Mouse (Mus musculus) hindbrain, embryonic 10.5 days (tissue): ENCODE measurements around the gene Wdsub1. TPM values are rescaled to one million over a fixed set of nuclear protein-coding genes. Genes with fewer than 3 reads are reported as not detected.

ENCODE experiments used
- DNase-seq: peaks from one replicate; pipeline ENCODE4 v3.0.0-alpha.2; 2017; ENCODE audit warnings: low spot score
- H3K27ac ChIP-seq: fragments of 300-500 bp; sonication (generic); 2 replicates; pipeline ENCODE4 v1.5.1; 2016; ENCODE audit warnings: mild to moderate bottlenecking, moderate library complexity
- H3K27me3 ChIP-seq: fragments of 300-500 bp; sonication (generic); 2 replicates; pipeline ENCODE4 v1.6.1; 2016; ENCODE audit warnings: mild to moderate bottlenecking; ENCODE audit not compliant: poor library complexity, insufficient read depth, severe bottlenecking
- H3K36me3 ChIP-seq: fragments of 300-500 bp; sonication (generic); 2 replicates; pipeline ENCODE4 v1.6.1; 2016; ENCODE audit warnings: mild to moderate bottlenecking, moderate library complexity
- H3K4me1 ChIP-seq: fragments of 300-500 bp; sonication (generic); replicated peaks from 2 replicates; pipeline ENCODE4 v1.6.1; 2016; ENCODE audit warnings: mild to moderate bottlenecking
- H3K4me3 ChIP-seq: fragments of 300-500 bp; sonication (generic); 2 replicates; pipeline ENCODE4 v1.5.1; 2016; ENCODE audit warnings: mild to moderate bottlenecking, moderate library complexity
- H3K9me3 ChIP-seq: fragments of 300-500 bp; sonication (generic); 2 replicates; pipeline ENCODE4 v1.6.1; 2016; ENCODE audit warnings: mild to moderate bottlenecking, moderate library complexity
- WGBS: fragments of 180-500 bp; shearing (Covaris S2); methylation state at CpG from one replicate; pipeline ENCODE4 v1.1.7; 2016; 5-methylcytosine and 5-hydroxymethylcytosine counted together
- polyA plus RNA-seq: library from polyadenylated mRNA; unstranded; fragments of >200 nt; fragmentation: Nextera tagmentation; extraction: Ambion mirVana; gene quantifications from 2 replicates; pipeline ENCODE4 v1.2.1, GENCODE M21; 2016

The Wdsub1 gene
- 17.4 and 17.5 TPM in 2 replicates for polyA plus RNA-seq

GRCm38 (mm10) chr2:59881831-59882741 is at the start of gene Wdsub1:
Gene Wdsub1, minus strand, starts transcription at chr2:59882591.
- Histone ChIP-seq H3K9me3 (peaks cover 7% of the 10 kb centered on the region; the same call in 1 of the 2 replicates), H3K27ac (peak within 1 kb of the TSS; percentile 89), H3K36me3 (peaks cover 4% of the 10 kb centered on the region; the same call in 1 of the 2 replicates), H3K4me3 (peak within 1 kb of the TSS; percentile 70), H3K4me1 (peaks cover 11% of the 10 kb centered on the region; the same call in 1 of the 2 replicates), H3K27me3 (no peaks in the 10 kb centered on the region)
- DNase-seq = peak; percentile 94
- WGBS = 6% methylated on average over 57 of the region's 57 CpGs

GRCm38 (mm10) chr2:59913610-59914009 is 31.2 kb upstream of the Wdsub1 start:
- no peak for DNase-seq

DNA sequence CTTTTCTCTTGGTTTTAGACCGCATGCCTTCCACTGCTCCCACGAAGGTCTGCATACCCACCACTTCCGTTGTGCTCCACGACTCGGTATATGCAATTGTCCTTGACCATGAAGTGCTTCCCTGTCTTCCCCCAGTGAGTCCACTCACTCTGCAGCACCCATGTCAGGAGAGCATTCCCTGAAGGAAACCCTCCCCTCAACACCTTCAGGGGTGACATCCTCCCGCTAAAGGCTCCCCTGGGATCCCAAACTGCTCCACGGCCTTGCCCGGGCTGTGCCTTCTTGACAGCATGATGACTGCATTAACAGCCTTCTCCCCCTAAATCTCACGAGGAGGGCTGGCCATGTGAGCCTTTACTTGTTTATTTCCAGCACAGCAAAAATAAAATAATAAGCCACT is 25.7 kb upstream of the Wdsub1 start:
- H3K27me3 ChIP-seq = no peaks in the 10 kb centered on the region
- WGBS = 94% methylated on average over 9 of the region's 9 CpGs
- no peak overlapping the region for H3K4me3 ChIP-seq
- peaks cover 83% of the 10 kb centered on the region for H3K36me3 ChIP-seq
- no peaks in the 10 kb centered on the region for H3K9me3 ChIP-seq
- H3K4me1 ChIP-seq = no peaks in the 10 kb centered on the region
- no peak overlapping the region for H3K27ac ChIP-seq
- DNase-seq = no peak

More at GRCm38 (mm10) chr2:59913610-59914009, 31.2 kb upstream of the Wdsub1 start:
- Histone ChIP-seq H3K27ac (no peak overlapping the region), H3K4me1 (no peaks in the 10 kb centered on the region), H3K9me3 (no peaks in the 10 kb centered on the region), H3K27me3 (no peaks in the 10 kb centered on the region), H3K36me3 (peaks cover 99% of the 10 kb centered on the region), H3K4me3 (no peak overlapping the region)
- 83% methylated on average over 11 of the region's 11 CpGs for WGBS

DNA sequence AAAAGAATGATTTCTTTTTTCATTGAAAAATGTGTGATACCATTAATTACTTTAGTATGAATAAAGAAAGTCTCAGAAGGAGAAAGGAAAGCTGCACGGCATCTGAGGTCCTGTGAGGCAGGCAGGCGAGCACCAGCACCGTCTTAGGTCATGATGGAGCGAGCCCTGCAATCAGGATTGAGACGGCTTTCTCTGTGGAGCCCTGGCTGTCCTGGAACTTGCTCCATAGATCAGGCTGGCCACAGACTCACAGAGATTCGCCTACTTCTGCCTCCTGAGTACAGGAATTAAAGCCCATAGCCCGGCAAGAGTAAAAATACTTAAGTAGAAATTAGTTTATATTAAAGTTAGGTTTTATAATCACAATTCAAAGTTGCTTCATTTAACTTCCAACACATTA is 21.6 kb upstream of the Wdsub1 start:
- peaks cover 75% of the 10 kb centered on the region for H3K36me3 ChIP-seq
- DNase-seq = no peak

DNA sequence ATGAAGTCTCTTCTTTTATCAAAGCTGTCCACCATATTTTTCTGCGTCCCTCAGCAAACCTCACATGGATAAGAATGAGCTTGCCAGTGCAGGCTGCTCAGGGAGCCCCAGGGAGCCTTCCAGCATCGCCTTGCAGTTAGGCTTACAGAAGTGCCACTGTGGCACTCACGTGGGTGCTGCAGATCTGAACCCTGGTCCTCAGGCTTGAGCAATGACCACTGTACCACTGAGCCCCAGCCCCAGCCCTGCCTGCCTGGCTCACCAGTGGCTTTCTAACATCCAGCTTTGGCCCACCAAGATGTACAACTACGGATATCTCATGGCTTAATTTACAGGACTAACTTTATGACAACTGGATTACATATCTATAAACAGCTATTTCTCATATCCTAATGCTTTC is 16.3 kb upstream of the Wdsub1 start:
- WGBS = 82% methylated on average over 4 of the region's 4 CpGs
- Histone ChIP-seq H3K4me3 (no peak overlapping the region), H3K4me1 (0 out of 2 replicates have a peak, but pooled peaks cover 3% of the 10 kb centered on the region), H3K9me3 (no peaks in the 10 kb centered on the region), H3K27me3 (no peaks in the 10 kb centered on the region), H3K27ac (no peak overlapping the region), H3K36me3 (peaks cover 63% of the 10 kb centered on the region)
- no peak for DNase-seq

More for the DNA sequence above, 21.6 kb upstream of the Wdsub1 start:
- Histone ChIP-seq H3K4me1 (no peaks in the 10 kb centered on the region), H3K4me3 (no peak overlapping the region), H3K27ac (no peak overlapping the region), H3K27me3 (no peaks in the 10 kb centered on the region), H3K9me3 (no peaks in the 10 kb centered on the region)
- 88% methylated on average over 7 of the region's 7 CpGs for WGBS

DNA sequence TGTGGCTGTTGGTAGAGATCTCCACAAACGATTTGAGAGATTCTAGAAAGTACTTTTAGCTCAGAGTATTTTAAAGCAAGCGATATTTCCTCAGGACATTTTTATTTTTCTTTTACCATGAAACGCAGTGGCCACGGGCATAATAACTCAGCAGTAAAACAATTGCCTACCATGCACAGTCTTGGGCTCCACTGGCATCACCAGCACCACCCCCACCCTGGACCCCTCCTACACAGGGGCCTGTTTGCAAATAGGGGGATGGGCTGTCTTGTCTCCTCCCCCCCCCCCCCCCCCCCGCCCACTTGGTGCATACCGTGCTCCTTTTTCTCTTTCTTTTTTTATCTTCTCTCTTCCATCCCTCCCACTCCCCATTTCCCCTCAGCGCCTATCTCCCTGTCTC is 15.7 kb upstream of the Wdsub1 start:
- WGBS = 78% methylated on average over 6 of the region's 7 CpGs

GRCm38 (mm10) chr2:59896837-59897236 is 14.4 kb upstream of the Wdsub1 start:
- WGBS = 83% methylated on average over 8 of the region's 8 CpGs
- H3K4me1 ChIP-seq = 0 out of 2 replicates have a peak, but pooled peaks cover 3% of the 10 kb centered on the region
- no peak overlapping the region for H3K4me3 ChIP-seq
- DNase-seq = no peak
- no peaks in the 10 kb centered on the region for H3K27me3 ChIP-seq
- no peak overlapping the region for H3K27ac ChIP-seq
- no peaks in the 10 kb centered on the region for H3K9me3 ChIP-seq
- H3K36me3 ChIP-seq = peaks cover 65% of the 10 kb centered on the region

More for the DNA sequence above, 15.7 kb upstream of the Wdsub1 start:
- DNase-seq = no peak
- Histone ChIP-seq H3K4me3 (no peak overlapping the region), H3K27ac (no peak overlapping the region), H3K36me3 (peaks cover 65% of the 10 kb centered on the region), H3K9me3 (no peaks in the 10 kb centered on the region), H3K27me3 (no peaks in the 10 kb centered on the region), H3K4me1 (0 out of 2 replicates have a peak, but pooled peaks cover 3% of the 10 kb centered on the region)

- H3K9me3 ChIP-seq = no peaks in the 10 kb centered on the region
- H3K27ac ChIP-seq = no peak overlapping the region
- no peaks in the 10 kb centered on the region for H3K27me3 ChIP-seq
- no peak for DNase-seq
- no peak overlapping the region for H3K4me3 ChIP-seq
- H3K4me1 ChIP-seq = 0 out of 2 replicates have a peak, but pooled peaks cover 3% of the 10 kb centered on the region
- peaks cover 65% of the 10 kb centered on the region for H3K36me3 ChIP-seq
- WGBS = 88% methylated on average over 7 of the region's 7 CpGs
These were observed 14.0 kb upstream of the Wdsub1 start for GRCm38 (mm10) chr2:59896400-59896799.

GRCm38 (mm10) chr2:59889699-59890098 is 7.3 kb upstream of the Wdsub1 start:
- Histone ChIP-seq H3K9me3 (no peaks in the 10 kb centered on the region), H3K4me1 (no peaks in the 10 kb centered on the region), H3K36me3 (peaks cover 29% of the 10 kb centered on the region), H3K27me3 (no peaks in the 10 kb centered on the region), H3K4me3 (no peak overlapping the region), H3K27ac (no peak overlapping the region)
- WGBS = 92% methylated on average over 6 of the region's 6 CpGs
- DNase-seq = no peak

GRCm38 (mm10) chr2:59882742-59883281 is 421 bp upstream of the Wdsub1 start:
- Histone ChIP-seq H3K36me3 (peaks cover 4% of the 10 kb centered on the region; the same call in 1 of the 2 replicates), H3K27ac (peak overlapping the region; percentile 89; the same call in 1 of the 2 replicates), H3K27me3 (no peaks in the 10 kb centered on the region), H3K4me1 (peaks cover 11% of the 10 kb centered on the region; the same call in 1 of the 2 replicates), H3K4me3 (peak overlapping the region; percentile 70), H3K9me3 (peaks cover 7% of the 10 kb centered on the region; the same call in 1 of the 2 replicates)
- 75% methylated on average over 8 of the region's 8 CpGs for WGBS
- DNase-seq = no peak

GRCm38 (mm10) chr2:59881404-59881803 is 987 bp downstream of the Wdsub1 start:
- H3K36me3 ChIP-seq = peaks cover 4% of the 10 kb centered on the region; the same call in 1 of the 2 replicates
- peak overlapping the region; percentile 70 for H3K4me3 ChIP-seq
- H3K27me3 ChIP-seq = no peaks in the 10 kb centered on the region
- peaks cover 11% of the 10 kb centered on the region; the same call in 1 of the 2 replicates for H3K4me1 ChIP-seq
- peaks cover 7% of the 10 kb centered on the region; the same call in 1 of the 2 replicates for H3K9me3 ChIP-seq
- 82% methylated on average over 6 of the region's 6 CpGs for WGBS
- H3K27ac ChIP-seq = peak overlapping the region; percentile 89; the same call in 1 of the 2 replicates
- no peak for DNase-seq

GRCm38 (mm10) chr2:59878221-59878620 is 4.2 kb downstream of the Wdsub1 start:
- no peak for DNase-seq
- Histone ChIP-seq H3K36me3 (peaks cover 4% of the 10 kb centered on the region; the same call in 1 of the 2 replicates), H3K27ac (no peak overlapping the region), H3K4me3 (no peak overlapping the region), H3K9me3 (peaks cover 7% of the 10 kb centered on the region; the same call in 1 of the 2 replicates), H3K4me1 (peaks cover 11% of the 10 kb centered on the region; the same call in 1 of the 2 replicates), H3K27me3 (no peaks in the 10 kb centered on the region)
- 80% methylated on average over 19 of the region's 19 CpGs for WGBS
